Mouse (Mus musculus) naive thymus-derived CD4-positive, alpha-beta T cell, adult 2 months (primary cell): ENCODE data around the gene Map3k14.

Experiments
- DNase-seq: peaks from one replicate; pipeline ENCODE4 v3.0.0-alpha.2; 2011; ENCODE audit warnings: low read depth

Gene Map3k14

DNA sequence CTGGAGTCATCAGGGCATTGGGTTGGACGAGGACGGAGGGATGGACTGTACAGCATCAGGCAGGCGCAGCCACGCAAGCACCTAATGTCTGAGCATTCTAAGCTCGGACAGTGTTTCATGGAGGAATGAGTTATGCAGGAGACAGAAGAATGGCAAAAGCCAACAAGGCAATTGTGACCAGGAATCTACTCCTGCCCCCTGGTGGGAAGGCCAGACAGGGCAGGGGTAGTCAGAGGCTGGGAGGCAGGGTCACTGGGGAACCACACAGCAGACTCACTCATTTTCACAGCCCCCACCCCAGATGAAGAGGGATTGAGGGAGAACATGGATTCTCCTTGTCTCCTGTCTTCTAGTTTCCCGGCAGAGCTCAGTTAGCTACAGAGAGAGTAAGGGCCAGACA is 4.7 kb upstream of the Map3k14 start:
- peak; percentile 86 for DNase-seq

DNA sequence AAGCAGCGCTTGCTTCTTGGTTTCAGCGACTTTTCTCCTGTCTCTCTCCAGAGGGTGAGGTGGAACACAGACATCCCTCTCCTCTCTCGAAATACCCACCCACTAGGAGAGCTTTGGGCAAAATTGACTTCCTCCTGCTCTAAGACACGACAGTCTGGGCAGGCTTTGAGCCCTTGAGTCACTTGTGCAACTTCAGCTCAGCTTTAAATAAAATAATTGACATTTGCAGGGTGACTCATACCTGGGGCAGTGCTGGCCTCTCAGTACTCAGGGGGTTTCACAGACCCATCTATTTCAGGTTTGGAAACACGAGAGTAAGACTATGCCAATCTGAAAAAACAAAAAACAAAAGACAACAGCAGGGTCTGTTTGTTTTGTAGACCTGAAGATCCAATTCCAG is 2.2 kb upstream of the Map3k14 start:
- DNase-seq: no peak

DNA sequence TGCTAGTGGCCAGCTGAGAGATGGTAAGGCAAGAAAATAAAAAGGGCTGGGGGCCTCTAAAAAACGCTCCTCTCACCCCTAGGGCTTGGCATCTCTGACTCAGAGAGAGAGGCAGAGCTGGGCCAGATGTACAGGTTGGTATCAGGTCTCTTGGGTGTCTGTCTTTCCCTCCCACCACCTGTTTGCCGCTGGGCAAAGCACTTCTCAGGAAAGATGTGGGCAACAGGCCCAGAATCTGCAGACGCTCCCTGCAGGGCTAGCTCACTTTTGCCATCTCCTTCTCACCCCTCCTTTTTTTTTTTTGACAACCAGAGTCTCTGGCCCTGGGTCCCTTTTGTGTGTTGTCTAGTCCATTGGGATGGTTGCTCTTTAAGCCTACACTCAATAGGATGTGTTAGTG is 1.6 kb upstream of the Map3k14 start:
- no peak for DNase-seq

DNA sequence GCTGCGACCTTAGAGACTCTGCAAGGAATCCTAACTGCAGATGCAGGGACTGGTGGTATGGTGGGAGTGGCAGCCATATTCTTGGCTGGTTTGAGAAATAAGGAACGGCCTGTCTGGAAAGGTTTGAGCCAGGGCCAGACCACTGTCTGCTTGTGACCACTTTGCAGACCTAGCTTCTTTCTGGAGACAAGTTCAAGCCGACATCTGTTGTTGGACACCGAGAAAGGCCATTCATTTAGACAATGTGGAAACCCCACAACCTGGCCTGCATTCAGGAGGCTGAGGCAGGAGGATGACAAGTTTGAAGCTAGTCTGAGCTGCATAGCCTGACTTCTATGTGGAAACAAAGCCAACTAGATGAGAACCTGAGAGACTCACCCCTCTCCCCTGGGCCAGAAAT is 1.1 kb upstream of the Map3k14 start:
- no peak for DNase-seq

DNA sequence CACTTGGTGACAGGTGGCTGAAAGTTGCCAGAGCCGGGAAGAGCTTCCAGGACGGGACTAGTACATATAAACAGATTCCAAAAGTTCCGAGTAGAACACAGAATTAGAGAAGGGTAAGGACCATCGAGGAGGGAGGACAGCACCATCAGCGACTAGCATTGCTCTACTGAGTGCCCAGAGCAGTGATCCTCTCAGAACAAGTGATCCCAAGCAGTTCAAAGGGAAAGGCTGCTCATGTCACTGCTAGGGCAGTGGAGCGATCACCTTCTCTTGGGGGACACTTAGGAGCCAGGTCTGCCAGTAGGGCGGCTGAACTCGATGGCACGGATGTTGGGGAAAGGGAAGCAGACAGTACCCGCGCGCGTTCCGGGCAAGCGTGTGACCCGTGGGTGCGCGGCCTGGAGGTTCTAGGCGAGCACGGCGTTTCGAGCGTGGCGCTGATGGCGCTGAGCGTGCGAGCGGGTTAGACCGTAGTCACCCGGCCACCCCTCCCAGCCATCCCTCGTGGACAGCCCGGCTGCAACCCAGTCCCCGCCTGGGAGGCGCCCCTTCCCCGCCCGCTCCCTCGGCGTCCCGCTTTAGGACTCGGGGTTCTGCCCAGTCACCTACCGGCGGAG is 435 bp downstream of the Map3k14 start:
- no peak for DNase-seq

DNA sequence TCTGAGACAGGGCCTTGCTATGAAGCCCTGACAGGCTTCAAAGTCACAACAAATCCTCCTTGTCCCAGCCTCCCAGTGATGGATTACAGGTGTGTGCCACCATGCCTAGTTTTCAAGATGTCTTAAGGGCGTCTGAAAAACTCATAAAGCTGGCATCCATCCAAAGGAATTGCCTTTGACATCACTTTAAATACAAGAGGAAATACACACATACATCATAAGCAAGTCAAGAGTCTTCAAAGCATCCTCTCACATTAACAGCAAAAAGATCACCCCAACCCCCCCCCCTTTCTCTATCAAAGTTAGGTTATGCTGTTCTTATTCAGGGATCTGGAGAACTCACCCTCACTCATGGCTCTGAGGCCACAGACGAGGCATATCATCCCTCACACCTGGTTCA is 1.4 kb downstream of the Map3k14 start:
- DNase-seq: peak; percentile 91

DNA sequence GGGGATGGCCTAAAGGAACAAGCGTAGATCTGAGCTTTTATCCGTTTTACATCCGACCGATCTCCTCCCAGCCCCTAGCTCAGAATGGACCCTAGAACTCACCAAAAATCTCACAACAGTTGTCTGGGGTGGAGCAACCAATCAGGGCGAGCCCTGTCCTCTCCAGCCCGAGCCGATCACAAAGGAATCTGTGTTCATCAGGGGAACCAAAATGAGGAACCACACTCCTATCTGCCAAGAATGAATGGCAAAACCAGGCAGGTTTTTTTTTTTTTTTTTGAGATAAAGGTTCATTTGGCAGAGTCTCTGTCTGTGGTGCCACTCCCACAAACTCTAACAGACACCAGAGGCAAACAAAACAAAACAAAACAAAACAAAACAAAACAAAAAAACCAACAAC is 2.1 kb downstream of the Map3k14 start:
- DNase-seq: peak; percentile 51

DNA sequence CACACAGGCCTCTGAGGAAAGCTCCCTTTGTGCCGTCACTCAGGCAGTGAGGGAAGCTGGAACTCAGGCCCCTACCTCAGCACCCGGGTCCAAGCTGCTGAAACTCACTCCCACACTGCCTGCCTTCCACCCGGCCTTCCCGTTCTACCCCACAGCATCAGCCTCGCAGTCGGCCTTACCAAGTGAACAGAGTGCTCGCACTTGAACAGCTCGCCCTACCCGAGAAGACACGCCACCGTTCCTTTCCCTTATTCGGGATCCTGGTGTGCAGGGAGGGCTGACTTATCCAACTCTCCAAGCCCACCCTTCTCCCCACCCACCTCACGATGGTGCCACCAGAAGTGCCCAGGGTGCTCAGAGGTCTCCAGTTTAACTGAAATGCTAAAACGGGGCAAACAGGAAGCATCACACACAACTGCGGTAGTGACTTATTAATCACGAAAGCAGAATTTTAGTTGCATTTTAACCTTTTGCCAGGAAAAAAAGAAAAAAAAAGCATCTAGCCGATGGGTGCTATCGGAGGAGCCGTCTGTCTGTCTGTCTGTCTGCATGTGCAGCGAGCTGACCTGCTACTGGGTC is 2.8 kb downstream of the Map3k14 start:
- DNase-seq: peak; percentile 62

DNA sequence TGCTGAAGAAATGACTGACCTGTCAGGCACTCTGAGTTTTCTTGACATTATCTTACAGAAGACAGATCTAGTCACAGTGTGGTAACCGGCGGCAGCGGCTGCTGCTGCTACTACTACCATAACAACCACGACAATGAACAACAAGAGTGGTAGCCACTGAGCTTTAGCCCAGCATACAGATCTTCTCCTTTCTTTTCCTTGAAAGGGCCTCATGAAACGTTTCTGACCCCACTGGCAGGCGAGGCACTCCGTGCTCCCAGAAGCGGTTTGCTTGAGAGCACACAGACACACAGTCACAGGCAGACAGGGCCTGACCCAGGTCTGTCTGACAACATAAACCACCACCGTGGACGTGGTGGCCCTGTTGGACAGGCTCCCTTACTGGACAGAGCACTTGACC is 3.7 kb downstream of the Map3k14 start:
- DNase-seq: peak; percentile 47

DNA sequence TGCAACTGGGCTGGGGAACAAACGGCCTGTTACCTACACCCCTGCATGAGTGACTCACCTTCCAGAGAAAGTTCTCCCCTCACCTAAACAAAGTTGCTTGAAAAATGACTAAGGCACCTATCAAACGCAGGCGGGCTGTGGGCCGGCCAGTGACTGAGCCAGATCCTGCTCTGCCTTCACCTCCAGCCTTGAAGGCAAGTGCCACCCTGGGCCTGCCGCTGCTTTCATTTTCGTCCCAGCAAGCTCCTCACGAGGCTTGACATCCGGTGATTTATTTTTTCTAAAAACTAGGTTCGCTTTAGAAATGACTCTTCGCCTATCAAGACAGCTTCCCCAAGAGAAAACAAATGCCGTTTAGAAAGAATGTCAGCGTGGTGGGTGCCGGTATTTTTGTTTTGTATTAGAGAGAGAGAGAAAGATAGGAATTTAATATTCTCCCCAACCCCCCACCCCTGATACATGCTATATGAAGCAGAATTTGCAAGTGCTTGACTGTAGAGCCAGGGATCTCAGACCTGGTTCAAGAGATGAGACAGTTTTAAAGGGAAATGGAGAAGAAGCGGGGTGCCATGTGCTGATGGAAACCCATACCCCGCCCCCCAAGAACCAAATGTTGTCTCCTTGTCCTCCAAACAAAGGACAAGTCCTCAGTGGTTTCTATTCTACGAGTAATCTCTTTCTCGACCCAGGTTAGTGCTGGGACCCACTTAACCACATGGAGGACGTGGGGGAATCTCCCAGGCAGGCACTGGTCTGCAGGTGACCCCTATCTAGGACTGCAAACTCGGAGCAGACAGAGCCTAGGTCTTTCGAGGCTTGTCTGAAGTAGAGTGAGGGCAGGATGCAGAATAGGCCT is 4.6 kb downstream of the Map3k14 start:
- peak; percentile 86 for DNase-seq

DNA sequence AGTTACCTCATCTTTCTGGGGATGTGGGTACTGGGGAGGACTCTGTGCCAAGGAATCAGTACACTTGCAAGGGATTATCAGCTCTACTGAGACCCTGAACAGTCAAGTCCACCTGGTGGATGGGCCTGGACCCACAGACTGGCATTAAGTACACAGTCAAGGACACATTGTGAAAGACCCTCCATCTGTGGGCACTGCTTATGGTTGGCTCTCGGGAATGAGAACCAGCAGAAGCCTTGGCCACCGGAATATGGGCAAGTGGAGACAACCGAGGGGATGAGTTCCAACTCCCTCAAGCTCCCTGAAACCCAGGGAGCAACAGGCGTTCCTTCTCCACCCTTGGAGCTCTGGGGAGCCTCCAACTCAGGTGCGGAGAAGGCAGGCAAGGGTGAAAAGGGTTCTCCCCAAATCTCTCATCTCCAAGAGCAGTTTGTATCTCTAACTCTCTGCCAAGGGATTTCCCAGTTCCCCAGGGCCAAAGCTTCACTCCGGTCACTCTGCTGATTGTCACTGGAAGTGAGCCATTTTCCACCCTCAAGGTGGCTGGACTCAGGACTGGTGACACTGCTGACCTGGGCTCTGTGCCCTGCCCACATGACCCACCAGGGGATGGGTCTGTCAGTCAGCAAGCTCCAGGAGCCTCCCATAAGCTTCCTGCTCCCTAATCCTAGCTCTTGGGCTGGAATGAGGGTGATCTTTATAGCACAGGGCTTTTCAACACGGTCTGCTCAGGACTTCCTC is 5.4 kb downstream of the Map3k14 start:
- DNase-seq: no peak

DNA sequence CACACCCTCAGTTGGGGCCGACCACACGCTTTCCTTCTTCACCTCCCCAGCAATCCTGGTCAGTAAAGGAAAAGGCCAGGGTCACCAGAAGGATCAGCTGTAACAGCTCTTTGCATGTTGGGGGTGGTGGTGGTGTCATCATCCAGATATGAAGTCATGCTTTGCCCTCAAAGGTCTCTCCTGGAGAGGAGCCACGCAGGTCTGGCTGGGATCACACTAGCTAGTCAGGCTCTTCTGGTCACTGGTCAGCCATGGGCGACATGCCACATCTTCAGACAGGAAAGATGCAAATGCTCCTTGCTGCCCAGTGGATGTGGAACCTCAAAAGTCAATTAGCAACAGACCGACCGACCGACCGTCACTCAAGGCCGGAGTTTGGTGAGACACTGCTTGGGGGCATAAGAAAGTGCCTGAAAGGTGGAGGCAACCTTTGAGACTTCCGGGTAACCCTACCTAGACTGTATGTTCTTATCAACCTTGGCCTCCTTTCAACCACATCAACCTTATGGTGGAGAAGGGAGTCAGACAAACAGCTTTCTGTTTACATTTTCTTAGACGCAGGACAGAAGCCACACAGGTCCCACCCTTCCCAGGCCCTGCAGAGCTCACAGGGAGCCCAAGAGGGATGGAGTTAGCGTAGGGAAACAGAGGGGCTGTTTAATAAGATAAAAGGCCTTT is 6.6 kb downstream of the Map3k14 start:
- DNase-seq: peak; percentile 55

DNA sequence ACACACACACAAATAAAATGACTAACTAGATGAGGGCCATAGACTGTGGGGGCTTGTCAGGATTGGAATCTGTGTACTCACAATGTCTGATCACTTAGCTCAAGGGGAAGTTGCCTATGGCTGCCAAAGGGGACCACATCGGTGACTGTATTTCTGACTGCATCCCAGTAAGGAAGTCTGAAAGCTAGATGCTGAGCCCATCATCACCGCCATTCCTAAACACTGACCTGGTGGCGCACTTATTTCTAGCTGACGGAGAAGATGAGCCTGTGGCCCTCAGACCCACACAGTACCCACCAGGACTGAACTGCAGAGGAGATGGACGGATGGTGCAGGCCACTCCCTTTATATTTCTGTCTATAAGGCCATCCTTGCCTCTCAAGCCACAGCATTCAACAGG is 7.2 kb downstream of the Map3k14 start:
- peak; percentile 18 for DNase-seq

DNA sequence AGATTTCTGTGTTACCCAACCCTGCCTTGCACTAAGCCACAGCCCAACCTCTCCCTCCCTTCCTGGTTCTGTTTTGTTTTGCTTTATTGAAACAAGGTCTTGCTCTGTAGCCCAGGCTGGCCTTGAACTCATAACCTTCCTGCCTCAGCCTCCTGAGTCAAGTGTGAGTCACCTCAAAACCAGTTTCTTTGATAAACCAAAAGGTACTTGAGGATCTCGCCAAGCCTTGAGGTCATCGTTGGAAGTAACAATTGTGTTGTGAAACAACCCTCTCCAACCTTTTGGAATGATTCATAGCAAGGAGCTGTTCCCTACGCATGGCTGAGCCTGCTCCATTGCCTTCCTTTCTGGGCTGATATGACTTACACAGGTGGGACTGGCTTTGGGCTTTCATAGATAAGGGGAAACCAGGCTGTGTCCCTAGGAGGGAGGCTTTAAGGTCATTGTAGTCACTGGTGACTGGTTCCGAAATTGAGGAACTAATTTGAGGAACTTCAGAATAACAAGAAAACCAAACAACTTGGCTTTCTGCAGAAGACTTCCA is 9.3 kb downstream of the Map3k14 start:
- no peak for DNase-seq

DNA sequence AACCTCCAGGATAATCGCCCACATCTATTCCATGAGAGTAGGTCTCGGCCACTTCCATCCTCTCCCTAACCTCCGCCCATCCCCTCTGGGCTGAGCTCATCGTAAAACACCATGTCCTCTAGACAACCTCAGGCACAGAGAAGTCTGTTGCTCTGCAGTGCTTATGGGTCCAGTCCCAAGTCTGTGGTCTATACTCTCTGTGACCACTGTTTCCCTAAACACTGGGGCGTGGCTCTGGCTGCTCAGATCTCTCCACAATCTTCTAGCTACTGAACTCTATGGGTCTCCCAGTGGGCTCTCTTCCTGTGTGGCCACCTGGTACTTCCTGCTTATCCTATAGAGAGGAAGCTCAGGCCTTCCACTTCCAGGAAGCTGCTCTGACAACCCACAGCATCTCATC is 13.7 kb downstream of the Map3k14 start:
- DNase-seq: no peak

DNA sequence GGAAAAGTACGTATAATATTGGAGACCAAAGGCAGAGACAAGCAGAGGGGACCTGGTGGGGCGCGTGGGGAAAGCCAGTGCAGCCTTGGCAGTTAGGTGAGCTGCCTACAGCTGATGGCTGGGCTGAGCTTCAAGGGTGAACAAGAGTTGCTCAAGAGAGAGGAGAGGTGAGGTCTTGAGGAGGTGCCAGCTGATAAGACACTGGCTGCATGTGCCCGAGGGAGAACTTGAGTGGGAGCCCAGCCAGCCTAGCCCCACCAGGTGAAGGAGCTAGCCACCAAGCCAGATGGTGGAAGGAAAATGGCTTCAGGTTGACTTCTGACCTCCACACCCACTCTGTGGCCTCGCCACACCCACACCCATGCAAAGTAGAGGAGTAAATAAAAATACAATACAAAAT is 14.9 kb downstream of the Map3k14 start:
- DNase-seq: no peak

DNA sequence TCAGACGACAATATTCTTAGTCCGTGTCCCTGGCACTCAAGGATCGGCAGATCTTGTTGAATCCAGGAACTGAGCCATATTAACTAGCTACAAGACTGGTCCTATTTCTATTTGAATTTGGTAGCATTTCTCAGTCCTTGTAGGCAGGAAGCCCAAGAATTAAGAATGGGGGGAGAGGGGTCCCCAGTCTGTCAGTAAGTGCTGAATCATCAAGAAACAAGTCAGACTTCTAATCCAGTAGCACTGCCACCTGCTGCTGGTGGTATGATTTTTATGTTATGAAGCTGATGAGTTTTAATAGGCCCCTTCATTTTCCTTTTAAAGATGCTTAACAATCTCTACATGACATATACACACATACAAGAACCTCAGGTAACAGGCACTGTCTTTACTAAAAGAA is 16.9 kb downstream of the Map3k14 start:
- DNase-seq: no peak

DNA sequence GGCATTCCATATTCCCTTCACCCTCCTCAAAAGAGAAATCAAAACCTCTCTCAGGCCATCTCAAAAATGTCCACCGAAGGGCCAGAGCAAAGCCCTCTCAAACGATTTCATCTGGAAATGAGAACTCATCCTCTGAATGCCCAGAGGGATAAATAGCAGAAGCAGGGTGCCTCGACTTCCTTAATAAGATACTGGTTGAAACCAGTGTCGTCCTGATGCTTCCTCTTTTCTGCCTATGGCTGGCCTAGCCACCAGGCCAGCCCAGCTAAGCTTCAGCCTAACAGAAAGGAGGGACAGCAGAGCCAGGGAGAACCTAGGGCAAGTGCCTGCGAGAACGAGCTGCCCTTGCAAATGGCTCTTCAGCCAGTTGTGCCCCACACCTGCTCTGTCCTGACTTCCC is 17.8 kb downstream of the Map3k14 start:
- DNase-seq: no peak

DNA sequence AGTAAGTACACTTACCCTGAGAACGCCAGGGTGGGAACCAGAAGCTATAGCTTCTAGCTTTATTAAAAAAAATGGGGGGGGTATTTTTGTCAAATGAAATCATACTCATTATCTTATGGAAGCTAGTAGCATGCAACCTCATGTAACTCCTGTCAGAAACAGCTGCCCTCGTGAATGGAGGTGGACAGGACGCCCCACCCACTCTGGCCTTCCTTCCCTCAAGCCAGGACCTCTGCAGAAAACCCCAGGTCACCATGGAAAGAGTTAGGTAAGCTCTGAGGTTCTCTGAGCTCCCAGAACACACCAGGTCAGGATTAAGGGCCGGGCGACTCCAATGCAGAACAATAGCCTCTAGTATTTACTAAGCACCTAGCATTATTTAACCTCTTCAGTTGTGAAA is 18.4 kb downstream of the Map3k14 start:
- no peak for DNase-seq

DNA sequence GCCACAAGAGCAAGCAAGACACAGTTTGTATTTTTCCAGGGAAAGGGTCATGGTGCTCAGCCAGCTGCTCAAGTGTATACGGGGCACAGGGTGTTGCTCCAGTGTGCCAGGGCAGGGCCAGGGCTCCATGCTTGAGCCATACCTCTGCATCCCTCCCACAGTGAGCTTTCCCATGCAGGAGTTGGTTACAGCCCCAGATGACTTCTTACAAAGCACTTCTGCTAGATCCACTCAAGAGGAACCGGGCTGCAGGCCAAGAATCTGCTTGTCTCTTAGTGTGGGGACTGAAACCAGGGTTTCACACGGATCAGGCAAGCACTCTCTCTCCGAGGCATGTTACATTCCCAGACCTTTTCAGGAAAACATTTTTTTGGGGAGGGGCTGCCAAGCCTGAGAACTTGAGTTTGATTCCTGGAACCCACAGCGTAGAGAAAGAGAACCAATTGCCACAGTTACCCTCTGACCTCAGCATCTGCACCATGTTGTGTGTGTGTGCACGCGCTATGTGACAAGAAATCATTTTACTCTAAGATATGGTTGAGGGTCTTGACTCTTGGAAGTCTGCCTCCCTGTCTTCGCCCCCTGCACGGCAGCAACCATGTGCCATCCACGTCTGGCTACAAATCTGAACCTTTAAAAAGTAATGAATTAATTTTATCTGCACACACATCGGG is 19.6 kb downstream of the Map3k14 start:
- no peak for DNase-seq

DNA sequence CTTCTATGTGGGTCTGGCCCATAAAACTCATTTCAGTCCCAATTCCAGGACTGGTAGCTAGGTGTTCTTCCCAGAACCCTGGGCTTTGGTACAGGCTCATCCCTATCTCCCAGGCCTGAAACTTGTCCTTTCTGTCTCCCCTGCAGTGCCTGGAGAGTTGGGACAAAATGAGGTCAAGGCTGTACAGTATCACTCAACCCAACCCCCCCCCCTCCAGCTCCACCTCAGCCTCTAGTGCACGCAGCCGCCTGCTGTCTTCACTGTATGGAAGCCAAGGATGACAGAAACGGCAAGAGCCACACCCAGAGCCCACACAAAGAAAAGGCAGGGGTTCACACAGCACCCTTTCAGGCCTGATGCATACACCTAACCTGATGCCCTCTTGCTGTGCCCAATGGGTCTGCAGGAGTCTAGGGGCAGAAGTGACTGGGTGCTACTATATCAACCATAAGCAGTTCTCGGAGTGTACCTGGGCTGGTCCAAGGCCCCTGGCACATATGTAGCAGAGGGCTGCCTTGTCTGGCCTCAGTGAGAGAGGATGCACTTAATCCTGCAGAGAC is 20.5 kb downstream of the Map3k14 start:
- DNase-seq: no peak
